Mouse (Mus musculus) T-helper 17 cell (primary cell): ENCODE results near the gene Gps2.

Source experiments
- in situ Hi-C, 2 experiments: fragments of 300-600 bp; cut with MboI, MseI; formaldehyde crosslinking; loops; 1 replicate in 1 of 2; 2 replicates in 1 of 2; pipeline ENCODE4 v1.15.1; 2025; ENCODE audit warnings: high pct_unique_total_duplicates in 2 of 2

The Gps2 gene

GRCm38 (mm10) chr11:69884240-69884639, 29.4 kb upstream of the Gps2 start:
- in situ Hi-C loops: loop anchor here in 1 of 2 experiments (5.0 kb wide), 1 partner anchor 63 kb away; the partner anchor contains the start of gene Slc2a4

- in situ Hi-C loops: loop anchor here in 1 of 2 experiments (5.0 kb wide), 1 partner anchor 63 kb away; the partner anchor contains the start of gene Slc2a4
Measured at GRCm38 (mm10) chr11:69884663-69885062, 29.0 kb upstream of the Gps2 start.

DNA sequence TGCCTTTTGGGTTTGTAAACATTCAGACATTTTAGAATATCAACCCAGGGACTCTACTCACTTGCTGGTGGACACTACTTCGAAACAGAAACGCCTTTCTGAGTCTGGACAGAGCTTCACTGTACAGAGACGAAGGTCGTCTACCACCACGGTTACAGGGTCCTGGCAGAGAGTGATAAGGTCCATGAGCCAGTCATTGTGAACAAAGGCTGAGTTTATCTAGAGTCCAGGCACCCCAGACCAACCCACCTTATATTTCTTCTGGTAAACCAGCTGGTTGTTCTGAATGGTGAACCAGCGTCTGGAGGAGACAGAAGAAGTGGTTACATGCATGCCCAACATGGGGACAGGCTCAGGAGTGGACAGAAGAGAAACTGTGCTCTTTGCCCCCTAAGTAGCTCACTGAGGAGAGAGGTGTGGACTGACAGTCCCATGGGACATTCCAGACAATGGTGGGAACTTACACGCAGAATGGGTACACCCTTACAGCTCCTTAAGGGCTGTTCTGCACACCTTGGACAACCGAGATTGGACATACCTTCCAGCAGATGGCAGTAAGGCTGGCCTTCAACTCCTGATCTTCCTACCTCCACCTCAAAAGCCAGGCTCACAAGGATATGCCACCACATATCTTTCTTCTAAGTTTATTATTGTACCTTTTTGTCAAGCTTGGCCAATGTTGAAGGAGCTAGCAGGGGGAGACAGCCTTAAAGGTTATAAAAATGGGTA, 26.6 kb upstream of the Gps2 start:
- in situ Hi-C loops: no loop called here

- in situ Hi-C loops: no loop called here
Measured at GRCm38 (mm10) chr11:69891482-69891881, 22.2 kb upstream of the Gps2 start.

DNA sequence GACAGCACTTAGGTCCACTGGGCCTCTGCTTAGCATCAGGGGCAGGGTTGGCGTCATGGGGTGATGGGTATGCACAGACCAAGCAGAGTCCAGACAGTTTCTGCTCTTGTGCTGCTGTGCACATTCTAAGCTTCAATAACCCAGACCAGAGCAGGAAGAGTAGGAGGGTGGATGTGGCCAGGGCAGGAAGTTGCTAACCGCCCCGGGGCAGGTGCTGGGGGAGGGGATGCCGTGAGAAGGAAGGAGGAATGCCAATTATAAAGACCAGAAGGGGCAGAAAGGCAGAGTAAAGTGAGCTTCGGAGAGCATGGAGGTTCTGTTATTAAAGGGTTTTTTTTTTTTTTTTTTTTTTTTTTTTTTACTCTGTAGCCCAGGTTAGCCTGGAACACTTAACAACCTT, 19.0 kb upstream of the Gps2 start:
- in situ Hi-C loops: no loop called here

DNA sequence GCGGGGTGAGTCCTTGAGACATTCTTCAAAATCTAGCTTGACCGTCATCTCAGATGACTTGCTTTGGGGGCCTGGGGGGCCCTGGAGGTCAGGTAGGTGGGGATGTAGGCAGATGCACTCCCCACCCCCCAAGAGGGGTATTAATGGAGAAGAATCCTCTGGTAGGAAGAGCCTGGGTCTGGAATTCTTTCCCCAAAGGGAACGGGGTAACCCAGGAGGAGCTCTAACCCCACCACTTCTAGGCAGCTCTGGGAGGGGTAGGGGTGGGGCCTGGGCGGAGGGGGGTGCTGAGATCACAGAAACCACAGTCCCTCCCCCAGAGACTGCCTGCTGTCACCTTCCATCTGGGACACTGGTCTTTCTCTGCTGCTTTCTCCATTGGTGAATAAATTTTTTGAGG, 18.4 kb upstream of the Gps2 start, which contains the start of gene Acap1:
Acap1 (minus strand) TSS at position 249 of the 400 bp plus-strand sequence.
- in situ Hi-C loops: no loop called here

DNA sequence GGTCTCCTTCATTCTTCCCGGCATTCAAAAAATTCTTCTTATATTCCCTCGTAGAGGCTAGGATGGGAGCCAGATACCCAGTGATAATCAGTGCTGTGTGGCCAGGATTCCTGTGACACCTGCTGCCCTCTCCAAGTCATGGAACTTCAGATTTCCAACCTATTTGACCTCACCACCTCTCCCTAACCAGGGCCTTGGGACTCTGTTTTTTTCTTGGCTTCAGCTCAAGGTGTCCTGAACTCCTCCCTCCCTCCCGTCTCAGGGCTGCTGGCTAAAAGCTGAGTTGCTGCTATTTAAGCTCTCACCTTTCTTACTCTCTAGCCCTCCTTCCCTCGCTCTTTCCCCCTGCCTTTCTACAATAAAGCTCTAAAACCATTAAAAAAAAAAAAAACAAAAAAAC, 13.8 kb upstream of the Gps2 start:
- in situ Hi-C loops: no loop called here

- in situ Hi-C loops: no loop called here
Measured at GRCm38 (mm10) chr11:69900471-69901405, 12.9 kb upstream of the Gps2 start, which contains the start of the genes 2810408A11Rik and Neurl4. 2810408A11Rik (minus strand) TSS chr11:69900987. Neurl4 (plus strand) TSS chr11:69901072.

GRCm38 (mm10) chr11:69901406-69901846, 12.3 kb upstream of the Gps2 start:
- in situ Hi-C loops: no loop called here

DNA sequence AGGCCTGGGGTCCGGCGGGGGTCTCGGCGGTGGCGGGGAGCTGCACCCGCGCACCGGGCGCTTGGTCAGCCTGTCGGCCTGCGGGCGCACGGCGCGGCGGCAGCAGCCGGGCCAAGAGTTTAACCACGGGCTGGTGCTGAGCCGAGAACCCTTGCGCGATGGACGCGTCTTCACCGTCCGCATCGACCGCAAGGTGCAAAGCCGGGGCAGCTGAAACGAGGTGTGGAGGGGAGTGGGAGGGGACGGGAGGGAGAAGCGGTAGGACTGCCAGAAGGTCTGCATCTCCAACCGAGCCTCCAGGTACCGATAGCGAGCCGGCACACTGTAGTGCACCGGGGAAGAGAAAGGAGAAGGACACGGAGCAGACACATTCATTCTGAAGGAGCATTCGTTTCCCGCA, 11.7 kb upstream of the Gps2 start:
- in situ Hi-C loops: no loop called here

DNA sequence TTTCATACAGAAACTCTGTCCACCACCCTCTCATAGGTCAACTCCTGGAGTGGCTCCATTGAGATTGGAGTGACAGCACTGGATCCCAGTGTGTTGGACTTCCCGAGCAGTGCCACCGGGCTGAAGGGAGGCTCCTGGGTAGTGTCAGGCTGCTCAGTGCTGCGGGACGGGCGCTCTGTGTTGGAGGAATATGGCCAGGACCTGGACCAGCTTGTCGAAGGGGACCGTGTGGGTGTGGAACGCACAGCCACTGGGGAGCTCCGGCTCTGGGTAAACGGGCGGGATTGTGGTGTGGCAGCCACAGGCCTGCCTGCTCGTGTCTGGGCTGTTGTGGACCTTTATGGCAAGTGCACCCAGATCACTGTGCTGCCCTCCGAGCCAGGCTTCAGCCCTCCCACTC, 10.7 kb upstream of the Gps2 start:
- in situ Hi-C loops: no loop called here

DNA sequence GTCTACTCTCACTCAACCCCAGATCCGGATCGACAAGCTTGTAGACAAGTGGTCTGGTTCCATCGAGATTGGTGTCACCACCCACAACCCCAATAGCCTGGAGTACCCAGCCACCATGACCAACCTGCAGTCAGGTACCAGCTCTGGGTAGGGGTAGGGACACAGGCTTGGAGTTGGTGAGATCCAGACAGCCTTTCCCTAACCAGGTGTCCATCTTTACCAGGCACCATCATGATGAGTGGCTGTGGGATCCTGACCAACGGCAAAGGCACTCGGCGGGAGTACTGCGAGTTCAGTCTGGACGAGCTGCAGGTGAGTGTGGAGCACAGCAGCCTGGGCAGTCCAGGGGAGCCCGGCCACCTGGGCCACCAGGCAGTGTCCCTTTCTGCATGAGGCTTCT, 9.4 kb upstream of the Gps2 start:
- in situ Hi-C loops: no loop called here

- in situ Hi-C loops: no loop called here
Measured at GRCm38 (mm10) chr11:69908645-69909044, 5.0 kb upstream of the Gps2 start.

GRCm38 (mm10) chr11:69909174-69909573, 4.5 kb upstream of the Gps2 start:
- in situ Hi-C loops: no loop called here

GRCm38 (mm10) chr11:69910177-69910576, 3.5 kb upstream of the Gps2 start:
- in situ Hi-C loops: loop anchor here (10.0 kb wide), 2 partner anchors 755 to 1065 kb away; partner anchors contain the start of genes Rpain (in 1 of the 2) and Spag7 (in 1 of the 2)

DNA sequence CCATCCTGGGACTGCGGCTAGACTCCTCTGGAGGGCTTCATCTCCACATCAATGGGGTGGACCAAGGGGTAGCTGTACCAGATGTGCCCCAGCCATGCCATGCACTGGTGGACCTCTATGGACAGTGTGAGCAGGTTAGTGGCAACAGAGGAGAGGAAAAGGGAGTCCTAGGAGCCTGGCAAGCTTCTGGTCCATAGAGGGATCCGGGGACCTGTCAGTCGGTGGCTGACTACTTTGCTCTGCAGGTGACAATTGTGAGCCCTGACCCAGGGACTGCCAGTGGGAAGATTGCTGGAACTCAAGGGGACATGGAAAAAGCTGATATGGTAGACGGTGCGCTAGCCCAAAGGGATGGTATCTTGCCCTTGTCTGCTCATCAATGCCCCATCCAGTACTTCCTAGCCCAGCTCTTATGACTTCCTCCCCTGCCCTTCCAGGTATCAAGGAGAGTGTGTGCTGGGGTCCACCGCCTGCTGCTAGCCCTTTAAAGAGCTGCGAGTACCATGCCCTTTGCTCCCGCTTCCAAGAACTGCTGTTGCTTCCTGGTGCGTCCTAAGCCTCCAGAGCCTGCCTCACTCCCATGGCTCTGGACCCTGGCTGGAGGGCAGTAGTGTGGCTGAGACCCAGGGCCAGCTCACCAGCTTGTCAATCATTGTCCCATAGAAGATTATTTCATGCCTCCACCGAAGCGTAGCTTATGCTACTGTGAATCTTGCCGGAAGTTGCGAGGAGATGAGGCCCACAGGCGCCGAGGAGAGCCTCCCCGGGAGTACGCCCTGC, 2.7 kb upstream of the Gps2 start:
- in situ Hi-C loops: loop anchor here (10.0 kb wide), 2 partner anchors 754 to 1064 kb away; partner anchors contain the start of genes Rpain (in 1 of the 2) and Spag7 (in 1 of the 2)

DNA sequence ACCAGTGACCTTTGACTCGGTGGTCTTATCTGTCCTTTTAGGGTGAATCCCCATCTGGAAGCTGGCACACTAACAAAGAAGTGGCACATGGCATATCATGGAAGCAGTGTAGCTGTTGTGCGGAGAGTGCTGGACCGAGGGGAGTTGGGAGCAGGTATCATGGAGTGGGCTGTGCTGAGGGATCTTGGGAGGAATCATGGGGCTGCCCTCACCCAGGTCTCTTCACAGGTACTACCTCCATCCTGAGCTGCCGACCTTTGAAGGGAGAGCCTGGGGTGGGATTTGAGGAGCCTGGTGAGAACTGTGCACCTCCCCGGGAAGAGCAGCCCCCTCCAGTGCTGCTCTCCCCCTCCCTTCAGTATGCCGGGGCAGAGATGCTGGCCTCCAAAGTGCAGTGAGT, 2.0 kb upstream of the Gps2 start:
- in situ Hi-C loops: loop anchor here (10.0 kb wide), 2 partner anchors 753 to 1063 kb away; partner anchors contain the start of genes Rpain (in 1 of the 2) and Spag7 (in 1 of the 2)

DNA sequence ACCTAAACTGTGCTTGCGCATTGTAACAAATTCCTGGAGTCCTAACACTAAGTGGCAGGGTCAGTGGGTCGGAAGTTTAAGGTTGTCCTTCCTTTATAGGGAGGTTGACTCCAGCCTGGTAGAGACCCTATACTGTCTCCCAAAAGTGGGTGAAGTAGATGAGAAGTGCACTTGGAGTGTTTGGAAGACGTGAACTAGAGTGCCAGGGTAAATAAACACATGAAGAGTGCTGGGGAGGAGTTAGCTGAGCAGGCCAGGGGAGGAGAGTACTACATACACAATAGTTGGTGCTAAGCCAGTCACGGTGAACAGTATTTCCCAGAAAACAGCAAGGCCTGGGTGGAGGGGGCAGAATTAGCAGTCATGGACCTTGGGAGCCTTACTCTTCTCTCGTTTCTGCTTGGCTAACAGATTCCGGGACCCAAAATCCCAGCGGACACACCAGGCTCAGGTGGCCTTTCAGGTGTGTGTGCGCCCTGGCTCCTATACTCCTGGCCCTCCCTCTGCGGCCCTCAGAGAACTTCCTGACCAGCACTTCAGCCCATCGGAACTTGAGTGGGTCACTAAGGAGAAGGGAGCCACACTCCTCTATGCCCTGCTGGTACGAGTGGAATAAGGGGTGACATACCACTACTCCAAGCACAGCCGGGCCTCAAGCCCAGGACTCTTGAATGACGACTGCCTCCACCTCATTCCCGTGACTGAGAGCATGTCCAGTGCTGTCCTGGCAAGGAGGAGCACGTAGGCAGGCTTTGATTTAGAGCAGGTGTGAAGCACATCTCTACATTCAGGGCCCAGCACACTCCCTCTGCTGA, 765 bp upstream of the Gps2 start:
- in situ Hi-C loops: loop anchor here (10.0 kb wide), 2 partner anchors 752 to 1062 kb away; partner anchors contain the start of genes Rpain (in 1 of the 2) and Spag7 (in 1 of the 2)

GRCm38 (mm10) chr11:69914372-69914764, 680 bp downstream of the Gps2 start:
- in situ Hi-C loops: loop anchor here (10.0 kb wide), 2 partner anchors 750 to 1060 kb away; partner anchors contain the start of genes Rpain (in 1 of the 2) and Spag7 (in 1 of the 2)
